Mouse (Mus musculus) embryonic facial prominence, embryonic 12.5 days (tissue): Measurements from ENCODE around the gene Setd5. TPM values are rescaled to one million over a fixed set of nuclear protein-coding genes. Genes with fewer than 3 reads are reported as not detected.
A peak's percentile ranks its signal among the peaks of the same experiment; 100 is the strongest.

Experiments
- ATAC-seq: fragments of 200-750 bp; cut with Nextera tagmentation; 2 replicates; pipeline ENCODE4 v1.8.0; 2017; ENCODE audit not compliant: insufficient number of reproducible peaks, insufficient read depth, low FRiP score, low TSS enrichment
- H3K27ac ChIP-seq: fragments of 300-500 bp; sonication (generic); 2 replicates; pipeline ENCODE4 v1.5.1; 2016; ENCODE audit warnings: mild to moderate bottlenecking
- H3K27me3 ChIP-seq: fragments of 300-500 bp; sonication (generic); 2 replicates; pipeline ENCODE4 v1.6.1; 2016; ENCODE audit warnings: mild to moderate bottlenecking, moderate library complexity
- H3K36me3 ChIP-seq: fragments of 300-500 bp; sonication (generic); 2 replicates; pipeline ENCODE4 v1.6.1; 2016; ENCODE audit warnings: mild to moderate bottlenecking
- H3K4me1 ChIP-seq: fragments of 300-500 bp; sonication (generic); 2 replicates; pipeline ENCODE4 v1.6.1; 2016
- H3K4me2 ChIP-seq: fragments of 300-500 bp; sonication (generic); replicated peaks from 2 replicates; pipeline ENCODE4 v1.6.1; 2016; ENCODE audit warnings: mild to moderate bottlenecking, moderate library complexity
- H3K4me3 ChIP-seq: fragments of 300-500 bp; sonication (generic); 2 replicates; pipeline ENCODE4 v1.5.1; 2016; ENCODE audit warnings: mild to moderate bottlenecking
- H3K9ac ChIP-seq: fragments of 300-500 bp; sonication (generic); 2 replicates; pipeline ENCODE4 v1.6.1; 2016; ENCODE audit warnings: mild to moderate bottlenecking, moderate library complexity
- H3K9me3 ChIP-seq: fragments of 300-500 bp; sonication (generic); 2 replicates; pipeline ENCODE4 v1.6.1; 2016; ENCODE audit warnings: mild to moderate bottlenecking, moderate library complexity
- WGBS: fragments of 180-500 bp; shearing (Covaris S2); methylation state at CpG from one replicate; pipeline ENCODE4 v1.1.7; 2016; 5-methylcytosine and 5-hydroxymethylcytosine counted together
- polyA plus RNA-seq: library from polyadenylated mRNA; unstranded; fragments of >200 nt; fragmentation: Nextera tagmentation; extraction: Ambion mirVana; gene quantifications from 2 replicates; pipeline ENCODE4 v1.2.1, GENCODE M21; 2016

Setd5 gene
- polyA plus RNA-seq, 1 experiment from 2014 or later = 77.6 TPM

- Histone ChIP-seq H3K4me1 (no peaks in the 10 kb centered on the region), H3K4me3 (no peak overlapping the region), H3K9me3 (no peaks in the 10 kb centered on the region), H3K27ac (no peak overlapping the region), H3K27me3 (no peaks in the 10 kb centered on the region), H3K9ac (no peak overlapping the region), H3K36me3 (peaks cover 87% of the 10 kb centered on the region), H3K4me2 (no peak overlapping the region)
- WGBS = 91% methylated on average over 10 of the region's 10 CpGs
- ATAC-seq = no peak
These were observed 13.8 kb upstream of the Setd5 start for GRCm38 (mm10) chr6:113063363-113063762.

GRCm38 (mm10) chr6:113065186-113065585 lies 12.0 kb upstream of the Setd5 start:
- Histone ChIP-seq H3K9me3 (no peaks in the 10 kb centered on the region), H3K9ac (no peak overlapping the region), H3K4me2 (no peak overlapping the region), H3K4me1 (no peaks in the 10 kb centered on the region), H3K27ac (no peak overlapping the region), H3K36me3 (peaks cover 84% of the 10 kb centered on the region), H3K4me3 (no peak overlapping the region), H3K27me3 (no peaks in the 10 kb centered on the region)
- 88% methylated on average over 3 of the region's 3 CpGs for WGBS
- ATAC-seq = no peak

GRCm38 (mm10) chr6:113069154-113069553 lies 8.0 kb upstream of the Setd5 start:
- Histone ChIP-seq H3K4me3 (no peak overlapping the region), H3K36me3 (peaks cover 52% of the 10 kb centered on the region), H3K27ac (no peak overlapping the region), H3K9me3 (no peaks in the 10 kb centered on the region), H3K4me2 (no peak overlapping the region), H3K27me3 (no peaks in the 10 kb centered on the region), H3K4me1 (peaks cover 5% of the 10 kb centered on the region; the same call in 1 of the 2 replicates), H3K9ac (no peak overlapping the region)
- 93% methylated on average over 1 of the region's 1 CpGs for WGBS
- ATAC-seq = no peak

- peaks cover 3% of the 10 kb centered on the region; the same call in 1 of the 2 replicates for H3K36me3 ChIP-seq
- 30% methylated on average over 3 of the region's 3 CpGs for WGBS
- peak overlapping the region; percentile 100 for H3K27ac ChIP-seq
- no peaks in the 10 kb centered on the region for H3K9me3 ChIP-seq
- ATAC-seq = no peak
- H3K4me3 ChIP-seq = peak overlapping the region; percentile 90
- peaks cover 25% of the 10 kb centered on the region; the same call in 1 of the 2 replicates for H3K4me1 ChIP-seq
- H3K4me2 ChIP-seq = peak overlapping the region; percentile 80
- no peaks in the 10 kb centered on the region for H3K27me3 ChIP-seq
- H3K9ac ChIP-seq = peak overlapping the region; percentile 100
These were observed 1.9 kb upstream of the Setd5 start for GRCm38 (mm10) chr6:113075261-113075660.

GRCm38 (mm10) chr6:113076012-113076685 lies 1.0 kb upstream of the Setd5 start:
- Histone ChIP-seq H3K4me3 (peak overlapping the region; percentile 90), H3K4me2 (peak overlapping the region; percentile 80), H3K9me3 (no peaks in the 10 kb centered on the region), H3K36me3 (peaks cover 2% of the 10 kb centered on the region; the same call in 1 of the 2 replicates), H3K27ac (peak overlapping the region; percentile 100), H3K9ac (peak overlapping the region; percentile 100), H3K27me3 (no peaks in the 10 kb centered on the region), H3K4me1 (peaks cover 27% of the 10 kb centered on the region; the same call in 1 of the 2 replicates)
- under 1% methylated on average over 54 of the region's 55 CpGs for WGBS
- peak; percentile 90 for ATAC-seq

- Histone ChIP-seq H3K4me1 (peaks cover 41% of the 10 kb centered on the region; the same call in 1 of the 2 replicates), H3K9me3 (no peaks in the 10 kb centered on the region), H3K27ac (peak overlapping the region; percentile 100), H3K4me3 (peak overlapping the region; percentile 90), H3K4me2 (peak overlapping the region; percentile 80), H3K27me3 (no peaks in the 10 kb centered on the region), H3K9ac (peak overlapping the region; percentile 100), H3K36me3 (no peaks in the 10 kb centered on the region)
- WGBS = under 1% methylated on average over 28 of the region's 28 CpGs
- no peak for ATAC-seq
These were observed 435 bp downstream of the Setd5 start for GRCm38 (mm10) chr6:113077569-113078030.

- peak overlapping the region; percentile 80 for H3K4me2 ChIP-seq
- H3K36me3 ChIP-seq = no peaks in the 10 kb centered on the region
- H3K9ac ChIP-seq = peak overlapping the region; percentile 100
- H3K4me1 ChIP-seq = peaks cover 44% of the 10 kb centered on the region; the same call in 1 of the 2 replicates
- peak overlapping the region; percentile 90 for H3K4me3 ChIP-seq
- no peaks in the 10 kb centered on the region for H3K9me3 ChIP-seq
- H3K27ac ChIP-seq = peak overlapping the region; percentile 100
- no peaks in the 10 kb centered on the region for H3K27me3 ChIP-seq
- WGBS = under 1% methylated on average over 18 of the region's 18 CpGs
- no peak for ATAC-seq
These were observed 1.0 kb downstream of the Setd5 start for GRCm38 (mm10) chr6:113078031-113078721.

- Histone ChIP-seq H3K4me1 (peaks cover 38% of the 10 kb centered on the region; the same call in 1 of the 2 replicates), H3K36me3 (no peaks in the 10 kb centered on the region), H3K9ac (peak overlapping the region; percentile 59), H3K27ac (0 out of 2 replicates have a peak overlapping the region, but pooled peaks have one; percentile 41), H3K4me3 (peak overlapping the region; percentile 90), H3K9me3 (no peaks in the 10 kb centered on the region), H3K4me2 (peak overlapping the region; percentile 80), H3K27me3 (no peaks in the 10 kb centered on the region)
- WGBS = 5% methylated on average over 3 of the region's 3 CpGs
- ATAC-seq = no peak
These were observed 2.3 kb downstream of the Setd5 start for GRCm38 (mm10) chr6:113079492-113079891.

GRCm38 (mm10) chr6:113082229-113082628 lies 5.1 kb downstream of the Setd5 start:
- Histone ChIP-seq H3K4me1 (peaks cover 32% of the 10 kb centered on the region; the same call in 1 of the 2 replicates), H3K36me3 (no peaks in the 10 kb centered on the region), H3K9ac (no peak overlapping the region), H3K27ac (peak overlapping the region; percentile 20; the same call in 1 of the 2 replicates), H3K4me3 (no peak overlapping the region), H3K9me3 (no peaks in the 10 kb centered on the region), H3K27me3 (no peaks in the 10 kb centered on the region), H3K4me2 (peak overlapping the region; percentile 35)
- ATAC-seq = no peak
- WGBS = 19% methylated on average over 6 of the region's 6 CpGs

- H3K9ac ChIP-seq = no peak overlapping the region
- ATAC-seq = no peak
- H3K27ac ChIP-seq = no peak overlapping the region
- no peaks in the 10 kb centered on the region for H3K36me3 ChIP-seq
- H3K4me3 ChIP-seq = no peak overlapping the region
- WGBS = 79% methylated on average over 4 of the region's 4 CpGs
- no peak overlapping the region for H3K4me2 ChIP-seq
- no peaks in the 10 kb centered on the region for H3K9me3 ChIP-seq
- H3K27me3 ChIP-seq = no peaks in the 10 kb centered on the region
- peaks cover 23% of the 10 kb centered on the region; the same call in 1 of the 2 replicates for H3K4me1 ChIP-seq
These were observed 7.4 kb downstream of the Setd5 start for GRCm38 (mm10) chr6:113084590-113084989.

GRCm38 (mm10) chr6:113093206-113093605 lies 16.0 kb downstream of the Setd5 start:
- H3K9ac ChIP-seq = no peak overlapping the region
- H3K4me2 ChIP-seq = no peak overlapping the region
- no peaks in the 10 kb centered on the region for H3K9me3 ChIP-seq
- H3K36me3 ChIP-seq = no peaks in the 10 kb centered on the region
- no peak overlapping the region for H3K4me3 ChIP-seq
- no peak overlapping the region for H3K27ac ChIP-seq
- no peaks in the 10 kb centered on the region for H3K4me1 ChIP-seq
- WGBS = 84% methylated on average over 3 of the region's 3 CpGs
- no peaks in the 10 kb centered on the region for H3K27me3 ChIP-seq
- no peak for ATAC-seq
